In genomic region chr17:12760355-12761146, GRCm38 (mm10) we compare ENCODE assay signal across 16 mouse cellular contexts. TPM values are rescaled to one million over a fixed set of nuclear protein-coding genes. Genes with fewer than 3 reads are reported as not detected.
DNase-seq lines count a peak whose midpoint lies in the region; ATAC-seq and TF ChIP-seq lines count a peak whose summit lies in the region.
"Had no signal": no experiment of that assay in that cellular context is flagged by ENCODE, and none has a peak within 500 bp of the region (broad histone marks: within the 10 kb centered on the region; RNA-seq: fewer than 3 reads in every experiment).

No protein-coding gene starts in this region.

- peak overlapping the region; percentile 92 for H3K27ac ChIP-seq in gastrocnemius, adult 2 months
- peak overlapping the region; percentile 4; the same call in 1 of the 2 replicates for H3K27ac ChIP-seq in intestine, embryonic 14.5 days (ENCODE audit: low read depth)
- H3K27ac ChIP-seq in intestine, embryonic 15.5 days = no peak overlapping the region
- 0 out of 2 replicates have a peak overlapping the region, but pooled peaks have one; percentile 9 for H3K27ac ChIP-seq in stomach, embryonic 16.5 days (ENCODE audit: low read length)
- H3K27ac ChIP-seq in stomach, postnatal 0 days (replicated peaks) = no peak overlapping the region
- H3K27ac ChIP-seq: embryonic facial prominence, embryonic 13.5 days; forebrain, embryonic 12.5 days; liver, embryonic 13.5 days had no signal

- H3K36me3 ChIP-seq in intestine, embryonic 14.5 days (ENCODE audit: control insufficient read depth, insufficient read depth, low read length) = peaks cover 60% of the 10 kb centered on the region
- H3K36me3 ChIP-seq in intestine, embryonic 15.5 days = peaks cover 4% of the 10 kb centered on the region
- 0 out of 2 replicates have a peak, but pooled peaks cover 5% of the 10 kb centered on the region for H3K36me3 ChIP-seq in stomach, embryonic 16.5 days (ENCODE audit: control insufficient read depth, insufficient read depth, low read length)
- H3K36me3 ChIP-seq in stomach, postnatal 0 days (ENCODE audit: control insufficient read depth, insufficient read depth, low read length) = no peaks in the 10 kb centered on the region

- H3K9me3 ChIP-seq in intestine, embryonic 14.5 days (ENCODE audit: control insufficient read depth, low read length) = no peaks in the 10 kb centered on the region
- H3K9me3 ChIP-seq in intestine, embryonic 15.5 days = no peaks in the 10 kb centered on the region
- H3K9me3 ChIP-seq in stomach, embryonic 16.5 days (replicated peaks; ENCODE audit: control insufficient read depth, low read length) = no peaks in the 10 kb centered on the region
- H3K9me3 ChIP-seq in stomach, postnatal 0 days (ENCODE audit: control insufficient read depth, low read length) = no peaks in the 10 kb centered on the region
- H3K9me3 ChIP-seq: embryonic facial prominence, embryonic 13.5 days; forebrain, embryonic 12.5 days; liver, embryonic 13.5 days had no signal

- intact Hi-C loops in gastrocnemius, adult 2 months (cut with DNase I) = no loop called here

- no peaks in the 10 kb centered on the region for H3K27me3 ChIP-seq in intestine, embryonic 14.5 days (replicated peaks; ENCODE audit: control insufficient read depth, insufficient read depth, low read length)
- H3K27me3 ChIP-seq in intestine, embryonic 15.5 days (replicated peaks) = no peaks in the 10 kb centered on the region
- no peaks in the 10 kb centered on the region for H3K27me3 ChIP-seq in stomach, embryonic 16.5 days (ENCODE audit: control insufficient read depth, insufficient read depth, low read length)
- no peaks in the 10 kb centered on the region for H3K27me3 ChIP-seq in stomach, postnatal 0 days (ENCODE audit: control insufficient read depth, insufficient read depth, low read length)
- H3K27me3 ChIP-seq: embryonic facial prominence, embryonic 13.5 days; forebrain, embryonic 12.5 days; liver, embryonic 13.5 days; Patski had no signal

- no peak overlapping the region for H3K4me2 ChIP-seq in intestine, embryonic 14.5 days (ENCODE audit: low read length)
- no peak overlapping the region for H3K4me2 ChIP-seq in intestine, embryonic 15.5 days (replicated peaks)
- no peak overlapping the region for H3K4me2 ChIP-seq in stomach, embryonic 16.5 days (ENCODE audit: low read depth, low read length)
- H3K4me2 ChIP-seq in stomach, postnatal 0 days (replicated peaks; ENCODE audit: low read depth) = no peak overlapping the region
- H3K4me2 ChIP-seq: embryonic facial prominence, embryonic 13.5 days; forebrain, embryonic 12.5 days; liver, embryonic 13.5 days had no signal

- H3K9ac ChIP-seq in intestine, embryonic 14.5 days (ENCODE audit: low read length) = no peak overlapping the region
- H3K9ac ChIP-seq in intestine, embryonic 15.5 days = no peak overlapping the region
- no peak overlapping the region for H3K9ac ChIP-seq in stomach, embryonic 16.5 days (ENCODE audit: low read length)
- H3K9ac ChIP-seq in stomach, postnatal 0 days (ENCODE audit: low read length) = no peak overlapping the region
- H3K9ac ChIP-seq: embryonic facial prominence, embryonic 13.5 days; forebrain, embryonic 12.5 days; liver, embryonic 13.5 days had no signal

- TF ChIP-seq EP300 in stomach, postnatal 0 days (optimal IDR thresholded peaks at IDR 0.05) = no peak

- H3K4me3 ChIP-seq in gastrocnemius, adult 2 months = no peak overlapping the region
- H3K4me3 ChIP-seq in intestine, embryonic 14.5 days (ENCODE audit: low read depth, low read length) = no peak overlapping the region
- H3K4me3 ChIP-seq in intestine, embryonic 15.5 days (replicated peaks) = no peak overlapping the region
- H3K4me3 ChIP-seq in stomach, embryonic 16.5 days (replicated peaks; ENCODE audit: low read length) = no peak overlapping the region
- H3K4me3 ChIP-seq in stomach, postnatal 0 days (ENCODE audit: low read depth, low read length) = no peak overlapping the region
- H3K4me3 ChIP-seq: embryonic facial prominence, embryonic 13.5 days; forebrain, embryonic 12.5 days; liver, embryonic 13.5 days had no signal

- no peak for DNase-seq in gastrocnemius, adult 2 months
- DNase-seq in gastrocnemius, postnatal 4 days (ENCODE audit: low spot score in 2 of 2) = no peak
- DNase-seq in intestine, embryonic 14.5 days (ENCODE audit: low spot score) = no peak
- DNase-seq in stomach, postnatal 0 days (ENCODE audit: low spot score) = no peak
- DNase-seq in gastrocnemius, adult 8-10 months (ENCODE audit: low spot score in 2 of 2) = no peak
- DNase-seq: cerebellum, postnatal 36 days; kidney, postnatal 14 days; liver, embryonic 13.5 days; midbrain, embryonic 14.5 days; right cerebral cortex, postnatal 14 days had no signal

- ATAC-seq in intestine, embryonic 14.5 days (replicated peaks; ENCODE audit: low FRiP score, low TSS enrichment, low read depth) = no peak
- no peak for ATAC-seq in intestine, embryonic 15.5 days
- no peak for ATAC-seq in stomach, embryonic 16.5 days (ENCODE audit: insufficient read depth, low FRiP score)
- ATAC-seq in stomach, postnatal 0 days (ENCODE audit: low FRiP score, low TSS enrichment) = no peak
- ATAC-seq in erythroid progenitor cell, adult 5-6 weeks (replicated peaks; ENCODE audit: low FRiP score, poor library complexity, severe bottlenecking) = no peak
- ATAC-seq: Patski had no signal

- TF ChIP-seq CTCF in gastrocnemius, adult 2 months (IDR thresholded peaks at IDR 0.05) = no peak
- TF ChIP-seq CTCF in stomach, postnatal 0 days (IDR thresholded peaks at IDR 0.05; ENCODE audit: low read depth) = no peak

- WGBS in intestine, embryonic 14.5 days = 68% methylated on average over 10 of the region's 10 CpGs
- WGBS in intestine, embryonic 15.5 days = 67% methylated on average over 10 of the region's 10 CpGs
- WGBS in stomach, embryonic 16.5 days = 67% methylated on average over 10 of the region's 10 CpGs
- 69% methylated on average over 10 of the region's 10 CpGs for WGBS in stomach, postnatal 0 days

- peaks cover 37% of the 10 kb centered on the region for H3K4me1 ChIP-seq in intestine, embryonic 14.5 days (replicated peaks; ENCODE audit: control insufficient read depth, insufficient read depth, low read length)
- H3K4me1 ChIP-seq in intestine, embryonic 15.5 days (replicated peaks) = peaks cover 48% of the 10 kb centered on the region
- H3K4me1 ChIP-seq in stomach, embryonic 16.5 days (ENCODE audit: control insufficient read depth, insufficient read depth, low read length) = peaks cover 54% of the 10 kb centered on the region
- H3K4me1 ChIP-seq in stomach, postnatal 0 days (replicated peaks; ENCODE audit: control insufficient read depth, insufficient read depth) = peaks cover 19% of the 10 kb centered on the region

RNA-seq across cellular contexts. Expression of gene Igf2r, which starts 8.9 kb away (rescaled TPM):
- total RNA-seq in gastrocnemius, adult 2 months (2021) = 10 to 100 TPM; 36.9 to 46.7 TPM
- 100 to 1,000 TPM; 178 to 206 TPM for total RNA-seq in gastrocnemius, postnatal 4 days (2021)
- 52.3 and 52.8 TPM in 2 replicates for polyA plus RNA-seq in intestine, embryonic 14.5 days (2014; fragmentation: Nextera tagmentation; extraction: Ambion mirVana)
- 37.5 and 38.9 TPM in 2 replicates for polyA plus RNA-seq in intestine, embryonic 15.5 days (2015; fragmentation: Nextera tagmentation; extraction: Ambion mirVana)
- polyA plus RNA-seq in stomach, embryonic 16.5 days (2015; fragmentation: Nextera tagmentation; extraction: Ambion mirVana) = 38.6 and 39.3 TPM in 2 replicates
- polyA plus RNA-seq in stomach, postnatal 0 days (2015; fragmentation: Nextera tagmentation; extraction: Ambion mirVana) = 9.4 and 9.6 TPM in 2 replicates
- total RNA-seq in erythroid progenitor cell, adult 5-6 weeks (2015; ENCODE audit: low replicate concordance) = 1.7 and 2.2 TPM in 2 replicates
- 5.4 and 12.9 TPM in 2 replicates for total RNA-seq in erythroid progenitor cell, adult 5-6 weeks (2017; ENCODE audit: low replicate concordance)
- total RNA-seq in gastrocnemius, adult 8-10 months (2022) = 10 to 100 TPM; 41.4 to 54.3 (median 46.9) TPM

Comparison
In these comparisons a context has a peak if more than half of its experiments do, and no peak if none do; other contexts are left out.
1. H3K27ac ChIP-seq: peak in gastrocnemius, adult 2 months (single experiment), intestine, embryonic 14.5 days (single experiment) and stomach, embryonic 16.5 days (single experiment); none in intestine, embryonic 15.5 days (single experiment) and stomach, postnatal 0 days (single experiment).